Mouse (Mus musculus): Measurements from ENCODE around the gene Tex45. TPM values are rescaled to one million over a fixed set of nuclear protein-coding genes. Genes with fewer than 3 reads are reported as not detected.

The Tex45 gene
- polyA plus RNA-seq, 1 experiment from 2014 or later, result not detected

GRCm38 (mm10) chr8:3480221-3480785 is 9.6 kb downstream of the Tex45 start:
- no peaks in the 10 kb centered on the region; the same call in 1 of the 2 replicates for H3K27me3 ChIP-seq (ENCODE audit: control insufficient read depth, insufficient read depth, low read depth, low read length)
- no peak overlapping the region for H3K4me2 ChIP-seq (ENCODE audit: low read depth, low read length)
- H3K9ac ChIP-seq (ENCODE audit: low read length), result no peak overlapping the region
- no peak for ATAC-seq (ENCODE audit: low read depth)
- no peaks in the 10 kb centered on the region for H3K36me3 ChIP-seq (ENCODE audit: control insufficient read depth, insufficient read depth, low read length)
- no peaks in the 10 kb centered on the region for H3K4me1 ChIP-seq (replicated peaks; ENCODE audit: control insufficient read depth, insufficient read depth, low read length)
- no peaks in the 10 kb centered on the region for H3K9me3 ChIP-seq (ENCODE audit: control insufficient read depth, low read length)
- no peak overlapping the region for H3K4me3 ChIP-seq (ENCODE audit: low read length)
- 60% methylated on average over 4 of the region's 4 CpGs for WGBS
- H3K27ac ChIP-seq (ENCODE audit: low read length), result no peak overlapping the region

DNA sequence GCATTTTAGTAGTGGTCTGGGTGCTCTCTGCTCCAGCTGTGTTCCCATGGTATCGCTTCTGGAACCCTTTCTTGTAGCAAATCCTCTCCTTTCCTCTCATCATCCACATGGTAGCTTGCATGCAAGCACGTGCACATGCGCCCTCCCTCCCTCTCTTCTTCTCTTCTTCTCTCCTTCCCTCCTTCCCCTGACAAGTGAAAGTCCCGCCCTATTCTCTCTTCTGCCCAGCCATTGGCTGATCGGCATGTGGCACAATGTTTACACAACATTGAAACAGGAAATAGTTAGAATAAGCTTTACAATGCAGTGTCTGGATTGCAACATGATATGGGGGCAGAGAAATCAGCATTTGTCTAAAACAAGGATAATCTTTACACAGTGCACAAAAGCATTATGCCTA is 10.9 kb downstream of the Tex45 start:
- H3K4me3 ChIP-seq (ENCODE audit: low read length), result no peak overlapping the region
- H3K4me2 ChIP-seq (ENCODE audit: low read depth, low read length), result no peak overlapping the region
- H3K4me1 ChIP-seq (replicated peaks; ENCODE audit: control insufficient read depth, insufficient read depth, low read length), result no peaks in the 10 kb centered on the region
- H3K27ac ChIP-seq (ENCODE audit: low read length), result no peak overlapping the region
- H3K9ac ChIP-seq (ENCODE audit: low read length), result no peak overlapping the region
- 56% methylated on average over 5 of the region's 5 CpGs for WGBS
- peak; percentile 39; the same call in 1 of the 2 replicates for ATAC-seq (ENCODE audit: low read depth)
- no peaks in the 10 kb centered on the region for H3K9me3 ChIP-seq (ENCODE audit: control insufficient read depth, low read length)
- H3K36me3 ChIP-seq (ENCODE audit: control insufficient read depth, insufficient read depth, low read length), result no peaks in the 10 kb centered on the region
- no peaks in the 10 kb centered on the region for H3K27me3 ChIP-seq (ENCODE audit: control insufficient read depth, insufficient read depth, low read depth, low read length)

- no peaks in the 10 kb centered on the region for H3K4me1 ChIP-seq (replicated peaks; ENCODE audit: control insufficient read depth, insufficient read depth, low read length)
Measured at GRCm38 (mm10) chr8:3482240-3482740, 11.6 kb downstream of the Tex45 start.

DNA sequence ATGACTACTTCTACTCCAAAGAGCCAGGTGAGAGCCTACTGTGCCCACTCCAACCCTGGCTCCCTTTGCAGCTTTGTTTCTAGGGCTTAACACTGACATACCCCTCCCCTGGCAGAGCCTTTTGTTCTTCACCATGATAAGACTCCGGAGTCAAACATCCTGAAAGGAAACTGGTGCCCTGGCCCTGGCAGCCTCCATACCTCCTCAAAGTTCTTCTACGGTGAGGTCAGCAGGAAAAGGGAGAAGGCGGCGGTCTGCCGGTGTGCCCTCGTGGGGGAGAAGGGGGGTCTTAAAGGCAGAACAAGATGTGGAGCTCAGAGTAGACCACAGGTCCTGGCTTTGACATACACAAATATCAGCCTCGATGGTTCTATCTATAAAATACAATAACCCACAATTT is 12.9 kb downstream of the Tex45 start:
- WGBS, result 54% methylated on average over 7 of the region's 7 CpGs
- Histone ChIP-seq H3K4me1 (replicated peaks; ENCODE audit: control insufficient read depth, insufficient read depth, low read length) (no peaks in the 10 kb centered on the region), H3K27me3 (ENCODE audit: control insufficient read depth, insufficient read depth, low read depth, low read length) (no peaks in the 10 kb centered on the region), H3K36me3 (ENCODE audit: control insufficient read depth, insufficient read depth, low read length) (no peaks in the 10 kb centered on the region), H3K9me3 (ENCODE audit: control insufficient read depth, low read length) (no peaks in the 10 kb centered on the region), H3K4me3 (ENCODE audit: low read length) (no peak overlapping the region), H3K9ac (ENCODE audit: low read length) (no peak overlapping the region), H3K4me2 (ENCODE audit: low read depth, low read length) (no peak overlapping the region), H3K27ac (ENCODE audit: low read length) (no peak overlapping the region)
- no peak for ATAC-seq (ENCODE audit: low read depth)

More at GRCm38 (mm10) chr8:3482240-3482740, 11.6 kb downstream of the Tex45 start:
- ATAC-seq (ENCODE audit: low read depth), result no peak
- H3K4me2 ChIP-seq (ENCODE audit: low read depth, low read length), result no peak overlapping the region
- WGBS, result 82% methylated on average over 22 of the region's 22 CpGs
- H3K27ac ChIP-seq (ENCODE audit: low read length), result no peak overlapping the region
- no peaks in the 10 kb centered on the region for H3K27me3 ChIP-seq (ENCODE audit: control insufficient read depth, insufficient read depth, low read depth, low read length)
- H3K4me3 ChIP-seq (ENCODE audit: low read length), result no peak overlapping the region
- no peaks in the 10 kb centered on the region for H3K36me3 ChIP-seq (ENCODE audit: control insufficient read depth, insufficient read depth, low read length)
- H3K9me3 ChIP-seq (ENCODE audit: control insufficient read depth, low read length), result no peaks in the 10 kb centered on the region
- H3K9ac ChIP-seq (ENCODE audit: low read length), result no peak overlapping the region

DNA sequence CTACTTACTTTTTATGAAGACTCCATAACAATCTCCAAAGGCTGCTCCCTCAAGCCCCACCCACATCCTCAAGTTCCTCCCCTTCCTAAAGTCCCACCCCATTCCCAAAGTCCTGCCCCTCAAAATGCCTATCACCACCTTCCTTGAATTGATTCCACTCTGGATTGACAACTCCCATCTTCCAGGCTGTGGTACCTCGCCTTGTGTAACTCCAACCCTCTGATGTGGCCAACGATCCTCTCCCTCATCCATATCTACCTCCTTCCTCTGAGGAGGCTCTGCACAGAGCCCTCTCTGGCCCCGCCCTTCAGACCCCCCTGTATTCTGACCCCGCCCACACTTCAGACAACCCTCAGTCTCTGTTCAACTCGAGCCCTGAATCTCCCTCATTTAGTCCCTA is 14.5 kb downstream of the Tex45 start:
- Histone ChIP-seq H3K36me3 (ENCODE audit: control insufficient read depth, insufficient read depth, low read length) (no peaks in the 10 kb centered on the region), H3K27ac (ENCODE audit: low read length) (no peak overlapping the region), H3K4me3 (ENCODE audit: low read length) (no peak overlapping the region), H3K4me2 (ENCODE audit: low read depth, low read length) (no peak overlapping the region), H3K9ac (ENCODE audit: low read length) (no peak overlapping the region), H3K4me1 (replicated peaks; ENCODE audit: control insufficient read depth, insufficient read depth, low read length) (no peaks in the 10 kb centered on the region), H3K27me3 (ENCODE audit: control insufficient read depth, insufficient read depth, low read depth, low read length) (no peaks in the 10 kb centered on the region), H3K9me3 (ENCODE audit: control insufficient read depth, low read length) (no peaks in the 10 kb centered on the region)
- WGBS, result 26% methylated on average over 5 of the region's 5 CpGs
- ATAC-seq (ENCODE audit: low read depth), result no peak

DNA sequence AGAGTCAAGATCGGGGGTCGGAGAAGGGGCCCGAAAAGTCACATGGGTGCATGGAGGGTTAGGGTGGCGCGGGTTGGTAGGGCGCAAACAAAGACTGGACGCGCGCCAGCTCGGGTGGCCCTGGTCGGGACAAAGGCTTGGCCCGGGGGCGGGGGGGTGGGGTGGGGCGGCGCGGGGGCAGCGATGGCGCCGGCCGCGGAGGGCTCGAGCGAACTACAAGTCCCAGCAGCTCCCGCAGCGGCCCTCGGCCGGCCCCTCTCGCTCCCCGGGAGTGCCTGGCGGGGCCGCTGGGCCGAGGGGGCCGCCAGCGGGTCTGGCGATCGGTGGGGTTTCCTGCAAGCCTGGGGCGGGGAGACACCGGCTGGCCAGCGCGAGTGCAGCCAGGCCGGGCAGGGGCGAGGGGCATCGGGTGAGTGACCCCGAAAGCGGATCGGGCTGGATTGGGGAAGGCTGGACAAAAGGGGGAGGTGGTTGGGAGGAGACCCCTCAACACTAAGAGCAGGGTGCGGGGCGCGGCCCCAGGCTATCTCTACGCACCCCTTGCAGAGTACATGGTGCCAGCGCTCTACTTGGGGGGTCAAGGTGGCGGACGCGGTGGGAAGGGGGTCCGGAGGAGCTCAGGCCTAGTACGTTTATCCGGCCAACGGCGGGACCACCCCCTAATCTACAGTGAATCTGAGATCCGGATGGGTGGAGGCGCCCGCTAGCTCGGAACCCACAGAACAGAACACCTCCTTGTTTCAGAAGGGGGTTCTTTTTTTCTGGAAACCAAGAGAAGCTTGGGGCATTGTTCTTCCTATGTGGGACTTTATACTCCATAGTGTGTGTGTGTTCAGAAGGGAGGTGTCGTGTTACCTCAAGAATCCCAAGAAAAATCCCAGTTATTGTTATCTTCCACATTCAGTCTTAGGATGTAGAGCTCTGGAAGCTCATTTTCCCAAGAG is 22.5 kb downstream of the Tex45 start, which contains the start of gene Zfp358:
Gene Zfp358, plus strand, starts transcription at position 238 of the 944 bp plus-strand sequence.
- peaks cover 8% of the 10 kb centered on the region for H3K4me1 ChIP-seq (replicated peaks; ENCODE audit: control insufficient read depth, insufficient read depth, low read length)
- peak within 1 kb of the TSS; percentile 80 for H3K27ac ChIP-seq (ENCODE audit: low read length)
- peaks cover 28% of the 10 kb centered on the region for H3K36me3 ChIP-seq (ENCODE audit: control insufficient read depth, insufficient read depth, low read length)
- H3K9ac ChIP-seq (ENCODE audit: low read length), result peak within 1 kb of the TSS; percentile 96
- under 1% methylated on average over 52 of the region's 64 CpGs for WGBS
- ATAC-seq (ENCODE audit: low read depth), result peak; percentile 97
- H3K4me3 ChIP-seq (ENCODE audit: low read length), result peak within 1 kb of the TSS; percentile 80
- H3K9me3 ChIP-seq (ENCODE audit: control insufficient read depth, low read length), result peaks cover 10% of the 10 kb centered on the region
- H3K4me2 ChIP-seq (ENCODE audit: low read depth, low read length), result peak within 1 kb of the TSS; percentile 82
- H3K27me3 ChIP-seq (ENCODE audit: control insufficient read depth, insufficient read depth, low read depth, low read length), result no peaks in the 10 kb centered on the region

- ATAC-seq (ENCODE audit: low read depth), result peak; percentile 15; the same call in 1 of the 2 replicates
- Histone ChIP-seq H3K9ac (ENCODE audit: low read length) (peak overlapping the region; percentile 96), H3K27ac (ENCODE audit: low read length) (peak overlapping the region; percentile 80), H3K27me3 (ENCODE audit: control insufficient read depth, insufficient read depth, low read depth, low read length) (no peaks in the 10 kb centered on the region), H3K4me2 (ENCODE audit: low read depth, low read length) (peak overlapping the region; percentile 82), H3K4me3 (ENCODE audit: low read length) (peak overlapping the region; percentile 80), H3K36me3 (ENCODE audit: control insufficient read depth, insufficient read depth, low read length) (peaks cover 28% of the 10 kb centered on the region), H3K4me1 (replicated peaks; ENCODE audit: control insufficient read depth, insufficient read depth, low read length) (peaks cover 8% of the 10 kb centered on the region), H3K9me3 (ENCODE audit: control insufficient read depth, low read length) (peaks cover 10% of the 10 kb centered on the region)
- 17% methylated on average over 6 of the region's 6 CpGs for WGBS
Measured at GRCm38 (mm10) chr8:3493845-3494208, 23.2 kb downstream of the Tex45 start.

DNA sequence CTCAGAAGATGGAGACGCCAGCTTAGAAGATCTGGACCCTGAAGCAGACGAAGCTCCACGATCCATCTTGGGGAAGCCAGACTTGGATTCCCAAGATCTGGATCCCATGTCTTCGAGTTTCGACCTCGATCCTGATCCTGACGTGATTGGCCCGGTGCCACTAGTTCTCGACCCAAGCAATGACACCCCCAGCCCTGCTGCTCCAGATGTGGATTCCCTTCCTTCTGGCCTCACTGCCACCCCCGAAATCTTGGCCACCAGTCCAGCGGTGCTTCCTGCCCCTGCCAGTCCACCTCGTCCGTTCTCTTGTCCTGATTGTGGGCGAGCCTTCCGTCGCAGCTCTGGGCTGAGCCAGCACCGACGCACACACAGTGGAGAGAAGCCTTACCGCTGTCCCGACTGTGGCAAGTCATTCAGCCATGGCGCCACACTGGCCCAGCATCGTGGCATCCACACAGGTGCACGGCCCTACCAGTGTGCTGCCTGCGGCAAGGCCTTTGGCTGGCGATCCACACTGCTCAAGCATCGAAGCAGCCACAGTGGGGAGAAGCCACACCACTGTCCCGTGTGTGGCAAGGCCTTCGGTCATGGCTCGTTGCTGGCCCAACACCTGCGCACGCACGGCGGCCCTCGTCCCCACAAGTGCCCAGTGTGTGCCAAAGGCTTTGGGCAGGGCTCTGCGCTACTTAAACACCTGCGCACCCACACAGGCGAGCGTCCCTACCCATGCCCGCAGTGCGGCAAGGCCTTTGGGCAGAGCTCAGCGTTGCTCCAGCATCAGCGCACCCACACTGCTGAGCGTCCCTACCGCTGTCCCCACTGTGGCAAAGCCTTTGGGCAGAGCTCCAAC is 25.1 kb downstream of the Tex45 start:
- Histone ChIP-seq H3K4me1 (replicated peaks; ENCODE audit: control insufficient read depth, insufficient read depth, low read length) (peaks cover 10% of the 10 kb centered on the region), H3K36me3 (ENCODE audit: control insufficient read depth, insufficient read depth, low read length) (peaks cover 28% of the 10 kb centered on the region), H3K27ac (ENCODE audit: low read length) (no peak overlapping the region), H3K9me3 (ENCODE audit: control insufficient read depth, low read length) (peaks cover 10% of the 10 kb centered on the region), H3K4me2 (ENCODE audit: low read depth, low read length) (no peak overlapping the region), H3K9ac (ENCODE audit: low read length) (no peak overlapping the region), H3K4me3 (ENCODE audit: low read length) (no peak overlapping the region), H3K27me3 (ENCODE audit: control insufficient read depth, insufficient read depth, low read depth, low read length) (no peaks in the 10 kb centered on the region)
- 93% methylated on average over 44 of the region's 44 CpGs for WGBS
- no peak for ATAC-seq (ENCODE audit: low read depth)

DNA sequence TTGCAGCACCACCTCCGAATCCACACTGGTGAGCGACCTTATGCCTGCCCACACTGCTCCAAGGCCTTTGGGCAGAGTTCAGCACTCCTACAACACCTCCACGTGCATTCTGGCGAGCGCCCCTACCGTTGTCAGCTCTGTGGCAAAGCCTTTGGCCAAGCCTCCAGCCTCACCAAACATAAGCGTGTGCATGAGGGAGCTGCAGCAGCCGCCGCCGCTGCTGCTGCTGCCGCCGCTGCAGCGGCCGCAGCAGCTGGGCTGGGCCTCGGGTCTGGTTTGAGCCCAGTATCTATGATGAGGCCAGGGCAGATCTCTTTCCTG is 25.7 kb downstream of the Tex45 start:
- WGBS, result 90% methylated on average over 15 of the region's 15 CpGs
- peaks cover 10% of the 10 kb centered on the region for H3K9me3 ChIP-seq (ENCODE audit: control insufficient read depth, low read length)

More for the DNA sequence above, 25.7 kb downstream of the Tex45 start:
- H3K9ac ChIP-seq (ENCODE audit: low read length), result no peak overlapping the region
- peaks cover 10% of the 10 kb centered on the region for H3K4me1 ChIP-seq (replicated peaks; ENCODE audit: control insufficient read depth, insufficient read depth, low read length)
- no peak overlapping the region for H3K4me3 ChIP-seq (ENCODE audit: low read length)
- no peaks in the 10 kb centered on the region for H3K27me3 ChIP-seq (ENCODE audit: control insufficient read depth, insufficient read depth, low read depth, low read length)
- peaks cover 28% of the 10 kb centered on the region for H3K36me3 ChIP-seq (ENCODE audit: control insufficient read depth, insufficient read depth, low read length)
- no peak for ATAC-seq (ENCODE audit: low read depth)
- H3K4me2 ChIP-seq (ENCODE audit: low read depth, low read length), result no peak overlapping the region
- no peak overlapping the region for H3K27ac ChIP-seq (ENCODE audit: low read length)

Data from lung, embryonic 16.5 days (tissue).